Mouse (Mus musculus) hindbrain, embryonic 14.5 days (tissue): ENCODE measurements around the gene Gdf7. TPM values are rescaled to one million over a fixed set of nuclear protein-coding genes. Genes with fewer than 3 reads are reported as not detected.

Source experiments
- ATAC-seq: fragments of 200-750 bp; cut with Nextera tagmentation; 2 replicates; pipeline ENCODE4 v1.8.0; 2017; ENCODE audit warnings: moderate number of reproducible peaks, mild to moderate bottlenecking, moderate TSS enrichment, moderate library complexity; ENCODE audit not compliant: low FRiP score
- DNase-seq: peaks from one replicate; pipeline ENCODE4 v3.0.0-alpha.2; 2015; ENCODE audit warnings: low spot score
- H3K27ac ChIP-seq: fragments of 300-500 bp; sonication (generic); 2 replicates; pipeline ENCODE4 v1.5.1; 2014; ENCODE audit warnings: mild to moderate bottlenecking, moderate library complexity
- H3K27me3 ChIP-seq: fragments of 300-500 bp; sonication (generic); 2 replicates; pipeline ENCODE4 v1.6.1; 2014; ENCODE audit warnings: mild to moderate bottlenecking, low read length, mixed read lengths; ENCODE audit not compliant: control insufficient read depth, insufficient read depth
- H3K36me3 ChIP-seq: fragments of 300-500 bp; sonication (generic); replicated peaks from 2 replicates; pipeline ENCODE4 v1.6.1; 2014; ENCODE audit not compliant: control insufficient read depth, insufficient read depth
- H3K4me1 ChIP-seq: fragments of 300-500 bp; sonication (generic); replicated peaks from 2 replicates; pipeline ENCODE4 v1.6.1; 2014; ENCODE audit warnings: antibody characterized with exemption, low read length, mixed read lengths; ENCODE audit not compliant: control insufficient read depth, insufficient read depth
- H3K4me2 ChIP-seq: fragments of 300-500 bp; sonication (generic); replicated peaks from 2 replicates; pipeline ENCODE4 v1.6.1; 2014; ENCODE audit warnings: mild to moderate bottlenecking, moderate library complexity
- H3K4me3 ChIP-seq: fragments of 300-500 bp; sonication (generic); replicated peaks from 2 replicates; pipeline ENCODE4 v1.5.1; 2014; ENCODE audit warnings: mild to moderate bottlenecking, low read length
- H3K9ac ChIP-seq: fragments of 300-500 bp; sonication (generic); 2 replicates; pipeline ENCODE4 v1.6.1; 2014
- H3K9me3 ChIP-seq: fragments of 300-500 bp; sonication (generic); 2 replicates; pipeline ENCODE4 v1.6.1; 2016; ENCODE audit warnings: low read length; ENCODE audit not compliant: control insufficient read depth
- WGBS: fragments of 180-500 bp; shearing (Covaris S2); extraction: QIAGEN DNeasy Blood & Tissue Kit; methylation state at CpG from one replicate; pipeline ENCODE4 v1.1.7; 2014; 5-methylcytosine and 5-hydroxymethylcytosine counted together
- polyA plus RNA-seq: library from polyadenylated mRNA; unstranded; fragments of >200 nt; fragmentation: Nextera tagmentation; extraction: Ambion mirVana; gene quantifications from 2 replicates; pipeline ENCODE4 v1.2.1, GENCODE M21; 2014

Gdf7 gene
- polyA plus RNA-seq, 1 experiment from 2014 or later = 0.67 TPM

DNA sequence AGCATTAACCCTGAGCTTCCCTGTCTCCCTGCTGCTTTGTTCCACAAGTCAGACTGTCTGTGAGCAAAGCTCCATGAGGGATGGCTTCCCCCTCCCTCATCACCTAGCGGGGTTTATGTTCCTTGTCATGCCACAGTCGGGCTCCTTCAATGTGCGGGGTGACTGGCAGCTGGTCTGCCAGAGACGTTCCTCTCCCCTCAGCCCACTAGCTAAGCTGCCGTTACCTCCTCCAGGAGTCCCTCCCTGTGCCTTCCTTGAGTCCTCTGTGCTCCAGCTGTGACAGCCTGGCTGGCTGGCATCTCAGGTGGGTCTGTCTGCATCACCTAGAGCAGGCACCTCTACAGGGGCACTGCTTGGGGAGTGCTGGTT, 30.4 kb upstream of the Gdf7 start:
- DNase-seq = no peak
- H3K9ac ChIP-seq = no peak overlapping the region
- H3K4me1 ChIP-seq = peaks cover 13% of the 10 kb centered on the region; the same call in 1 of the 2 replicates
- peak overlapping the region; percentile 9; the same call in 1 of the 2 replicates for H3K27ac ChIP-seq
- no peaks in the 10 kb centered on the region for H3K9me3 ChIP-seq
- 0 out of 2 replicates have a peak, but pooled peaks have one; percentile 3 for ATAC-seq
- H3K4me2 ChIP-seq = no peak overlapping the region
- H3K27me3 ChIP-seq = no peaks in the 10 kb centered on the region
- H3K36me3 ChIP-seq = peaks cover 18% of the 10 kb centered on the region; the same call in 1 of the 2 replicates
- no peak overlapping the region for H3K4me3 ChIP-seq
- WGBS = 41% methylated on average over 5 of the region's 5 CpGs

GRCm38 (mm10) chr12:8331489-8332173, 29.9 kb upstream of the Gdf7 start:
- WGBS = 53% methylated on average over 14 of the region's 14 CpGs

DNA sequence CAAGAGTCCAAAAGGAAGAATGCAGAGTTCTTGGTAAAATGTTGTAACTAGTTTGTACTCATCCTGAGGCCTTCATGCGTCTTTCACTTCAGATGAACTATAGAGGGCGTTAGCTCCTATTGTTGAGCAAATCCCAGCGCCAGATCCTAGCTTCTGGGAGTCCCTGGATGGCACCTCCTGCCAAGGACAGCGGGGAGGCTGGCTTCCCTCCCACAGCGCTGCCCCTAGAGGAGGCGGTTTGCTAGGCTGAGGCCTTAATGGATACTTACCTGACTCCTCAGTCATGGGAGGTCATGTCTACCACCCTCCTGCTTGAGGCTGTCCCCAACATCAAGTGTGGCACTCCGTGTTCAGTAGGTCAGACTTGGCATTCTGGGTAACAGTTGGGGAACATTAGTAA, 27.5 kb upstream of the Gdf7 start:
- Histone ChIP-seq H3K4me1 (peaks cover 14% of the 10 kb centered on the region; the same call in 1 of the 2 replicates), H3K27me3 (no peaks in the 10 kb centered on the region), H3K9me3 (no peaks in the 10 kb centered on the region), H3K4me3 (no peak overlapping the region), H3K4me2 (no peak overlapping the region), H3K27ac (no peak overlapping the region), H3K36me3 (peaks cover 6% of the 10 kb centered on the region), H3K9ac (no peak overlapping the region)
- WGBS = 90% methylated on average over 7 of the region's 7 CpGs
- DNase-seq (no peak), ATAC-seq (no peak)

More at GRCm38 (mm10) chr12:8331489-8332173, 29.9 kb upstream of the Gdf7 start:
- Histone ChIP-seq H3K4me3 (no peak overlapping the region), H3K27me3 (no peaks in the 10 kb centered on the region), H3K36me3 (peaks cover 12% of the 10 kb centered on the region; the same call in 1 of the 2 replicates), H3K9ac (no peak overlapping the region), H3K4me2 (no peak overlapping the region), H3K9me3 (no peaks in the 10 kb centered on the region), H3K27ac (0 out of 2 replicates have a peak overlapping the region, but pooled peaks have one; percentile 9), H3K4me1 (peaks cover 14% of the 10 kb centered on the region; the same call in 1 of the 2 replicates)
- ATAC-seq (peak; percentile 25), DNase-seq (no peak)

DNA sequence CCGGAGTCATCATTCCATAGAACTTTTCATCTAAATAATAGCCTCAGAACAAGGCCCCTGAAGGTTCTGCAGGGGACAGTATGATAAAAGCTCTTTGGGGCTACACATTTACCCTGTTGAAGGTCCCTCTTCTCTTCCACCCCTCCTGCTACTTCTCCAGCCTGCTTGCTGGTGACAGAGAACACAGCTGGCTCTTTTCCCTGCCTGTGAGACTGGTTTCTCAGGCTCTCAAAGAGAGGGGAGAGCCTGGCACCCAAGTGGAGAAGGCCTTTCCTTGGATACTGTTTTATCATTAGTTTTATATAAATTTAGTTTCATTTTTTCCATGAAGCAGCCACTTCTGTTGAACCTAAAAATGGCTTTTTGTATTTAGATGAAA, 25.9 kb upstream of the Gdf7 start:
- no peaks in the 10 kb centered on the region for H3K27me3 ChIP-seq
- H3K4me3 ChIP-seq = no peak overlapping the region
- peak overlapping the region; percentile 56 for H3K9ac ChIP-seq
- H3K36me3 ChIP-seq = peaks cover 11% of the 10 kb centered on the region
- no peaks in the 10 kb centered on the region for H3K9me3 ChIP-seq
- DNase-seq (no peak), ATAC-seq (no peak)
- 63% methylated on average over 1 of the region's 1 CpGs for WGBS
- peaks cover 14% of the 10 kb centered on the region; the same call in 1 of the 2 replicates for H3K4me1 ChIP-seq
- 0 out of 2 replicates have a peak overlapping the region, but pooled peaks have one; percentile 15 for H3K4me2 ChIP-seq
- peak overlapping the region; percentile 79 for H3K27ac ChIP-seq

- WGBS = 17% methylated on average over 17 of the region's 17 CpGs
These were observed 25.3 kb upstream of the Gdf7 start for GRCm38 (mm10) chr12:8326825-8327674.

DNA sequence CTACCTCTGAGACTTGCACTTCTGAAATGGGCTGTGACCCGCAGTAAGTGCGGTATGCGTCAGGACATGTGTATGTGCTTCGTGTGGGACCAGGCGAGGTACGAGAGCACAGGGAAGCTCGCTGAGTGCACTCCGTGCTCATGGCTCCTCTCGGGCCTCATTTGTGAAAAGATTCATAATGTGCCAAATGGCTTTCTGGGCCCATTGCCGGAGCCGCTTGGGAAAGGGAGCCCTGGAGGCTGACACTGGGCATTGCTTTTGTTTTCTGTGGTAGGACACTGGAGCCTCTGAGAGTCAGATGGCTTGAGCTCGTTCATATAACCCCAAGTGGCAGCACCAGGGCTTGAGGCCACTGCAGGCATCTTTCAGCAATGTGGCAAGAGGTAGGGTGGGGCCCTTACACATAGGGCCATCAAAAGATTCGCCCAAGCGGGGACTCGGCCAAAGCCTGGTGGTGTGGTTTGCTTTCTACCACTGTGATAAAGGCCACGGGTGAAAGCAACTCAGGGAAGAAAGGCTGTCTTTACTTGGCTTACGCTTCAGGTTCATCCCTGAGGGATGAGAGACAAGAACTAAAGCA, 24.3 kb upstream of the Gdf7 start:
- peaks cover 22% of the 10 kb centered on the region for H3K36me3 ChIP-seq
- 0 out of 2 replicates have a peak overlapping the region, but pooled peaks have one; percentile 3 for H3K27ac ChIP-seq
- no peak overlapping the region for H3K4me3 ChIP-seq
- no peak for ATAC-seq
- H3K9ac ChIP-seq = no peak overlapping the region
- WGBS = 84% methylated on average over 17 of the region's 17 CpGs
- H3K4me1 ChIP-seq = peaks cover 11% of the 10 kb centered on the region; the same call in 1 of the 2 replicates
- H3K4me2 ChIP-seq = no peak overlapping the region
- no peak for DNase-seq
- no peaks in the 10 kb centered on the region for H3K9me3 ChIP-seq
- H3K27me3 ChIP-seq = no peaks in the 10 kb centered on the region

More at GRCm38 (mm10) chr12:8326825-8327674, 25.3 kb upstream of the Gdf7 start:
- peaks cover 13% of the 10 kb centered on the region for H3K36me3 ChIP-seq
- no peaks in the 10 kb centered on the region for H3K9me3 ChIP-seq
- H3K9ac ChIP-seq = peak overlapping the region; percentile 56
- peaks cover 11% of the 10 kb centered on the region; the same call in 1 of the 2 replicates for H3K4me1 ChIP-seq
- no peak overlapping the region for H3K4me3 ChIP-seq
- no peaks in the 10 kb centered on the region for H3K27me3 ChIP-seq
- peak overlapping the region; percentile 79 for H3K27ac ChIP-seq
- DNase-seq (peak; percentile 96), ATAC-seq (peak; percentile 90)
- peak overlapping the region; percentile 15 for H3K4me2 ChIP-seq

- no peaks in the 10 kb centered on the region for H3K27me3 ChIP-seq
- peaks cover 11% of the 10 kb centered on the region; the same call in 1 of the 2 replicates for H3K4me1 ChIP-seq
- no peak overlapping the region for H3K9ac ChIP-seq
- H3K36me3 ChIP-seq = peaks cover 24% of the 10 kb centered on the region
- H3K9me3 ChIP-seq = no peaks in the 10 kb centered on the region
- 95% methylated on average over 13 of the region's 13 CpGs for WGBS
- no peak overlapping the region for H3K4me2 ChIP-seq
- H3K27ac ChIP-seq = no peak overlapping the region
- DNase-seq (no peak), ATAC-seq (no peak)
- H3K4me3 ChIP-seq = no peak overlapping the region
These were observed 23.6 kb upstream of the Gdf7 start for GRCm38 (mm10) chr12:8325245-8325942.

DNA sequence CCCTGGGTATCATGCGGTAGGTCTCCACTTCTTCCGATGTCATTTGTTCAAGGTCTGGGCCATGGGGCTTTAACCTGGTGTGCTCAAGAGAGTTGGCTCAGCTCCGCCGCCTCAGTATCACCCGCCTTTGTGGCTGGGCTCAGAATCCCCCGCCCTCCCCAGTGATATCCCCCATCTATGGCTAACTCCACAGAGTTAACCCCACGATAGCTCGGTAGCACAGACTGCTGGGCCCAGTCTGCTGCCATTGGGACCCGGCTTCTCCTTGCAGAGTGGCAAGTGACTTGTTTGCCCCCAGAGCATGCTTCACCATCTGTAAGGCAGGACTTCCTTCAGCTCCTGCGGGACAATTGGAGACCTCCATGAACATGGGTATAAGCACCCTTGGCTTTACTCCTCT, 22.3 kb upstream of the Gdf7 start:
- Histone ChIP-seq H3K4me1 (peaks cover 11% of the 10 kb centered on the region; the same call in 1 of the 2 replicates), H3K36me3 (peaks cover 27% of the 10 kb centered on the region), H3K9me3 (no peaks in the 10 kb centered on the region), H3K27me3 (no peaks in the 10 kb centered on the region), H3K4me2 (no peak overlapping the region), H3K4me3 (no peak overlapping the region), H3K27ac (no peak overlapping the region), H3K9ac (no peak overlapping the region)
- ATAC-seq (no peak), DNase-seq (no peak)
- WGBS = 91% methylated on average over 10 of the region's 10 CpGs
